Mouse (Mus musculus): ENCODE measurements at regions not wholly inside any gene's neighbourhood (a gene's known extent, or its start where the extent isn't known, plus 50 kb on each side); places are given as distances from the start of the nearest gene placed in this dataset.
A peak's percentile ranks its signal among the peaks of the same experiment; 100 is the strongest.

- TF ChIP-seq CTCF (IDR thresholded peaks at IDR 0.05; ENCODE audit: borderline replicate concordance, insufficient read depth, low read length) (no peak), POLR2A (IDR thresholded peaks at IDR 0.05; ENCODE audit: low read depth, low read length) (no peak)
- Histone ChIP-seq H3K4me1 (ENCODE audit: control insufficient read depth, insufficient read depth, low read length) (no peaks in the 10 kb centered on the region), H3K27ac (ENCODE audit: insufficient read depth, low read length) (no peak overlapping the region), H3K4me3 (ENCODE audit: insufficient read depth, low read length) (no peak overlapping the region)
Measured at GRCm38 (mm10) chr4:64260473-64260872, 213.7 kb upstream of the Tnc start.

- Histone ChIP-seq H3K27ac (ENCODE audit: insufficient read depth, low read length) (no peak overlapping the region), H3K4me3 (ENCODE audit: insufficient read depth, low read length) (no peak overlapping the region), H3K4me1 (ENCODE audit: control insufficient read depth, insufficient read depth, low read length) (no peaks in the 10 kb centered on the region)
- TF ChIP-seq POLR2A (IDR thresholded peaks at IDR 0.05; ENCODE audit: low read depth, low read length): no peak
- no peak for TF ChIP-seq CTCF (IDR thresholded peaks at IDR 0.05; ENCODE audit: borderline replicate concordance, insufficient read depth, low read length)
Measured at GRCm38 (mm10) chr4:64260188-64260444, 213.3 kb upstream of the Tnc start.

GRCm38 (mm10) chr4:64259348-64260187 lies 212.8 kb upstream of the Tnc start:
- Histone ChIP-seq H3K4me3 (ENCODE audit: insufficient read depth, low read length) (no peak overlapping the region), H3K27ac (ENCODE audit: insufficient read depth, low read length) (no peak overlapping the region), H3K4me1 (ENCODE audit: control insufficient read depth, insufficient read depth, low read length) (peaks cover 2% of the 10 kb centered on the region; the same call in 1 of the 2 replicates)
- TF ChIP-seq POLR2A (IDR thresholded peaks at IDR 0.05; ENCODE audit: low read depth, low read length) (no peak), CTCF (IDR thresholded peaks at IDR 0.05; ENCODE audit: borderline replicate concordance, insufficient read depth, low read length) (no peak)

GRCm38 (mm10) chr4:64255253-64255652 lies 208.4 kb upstream of the Tnc start:
- TF ChIP-seq CTCF (IDR thresholded peaks at IDR 0.05; ENCODE audit: borderline replicate concordance, insufficient read depth, low read length): no peak
- no peak for TF ChIP-seq POLR2A (IDR thresholded peaks at IDR 0.05; ENCODE audit: low read depth, low read length)
- peaks cover 2% of the 10 kb centered on the region; the same call in 1 of the 2 replicates for H3K4me1 ChIP-seq (ENCODE audit: control insufficient read depth, insufficient read depth, low read length)
- no peak overlapping the region for H3K4me3 ChIP-seq (ENCODE audit: insufficient read depth, low read length)
- H3K27ac ChIP-seq (ENCODE audit: insufficient read depth, low read length): no peak overlapping the region

GRCm38 (mm10) chr4:64250691-64251090 lies 203.9 kb upstream of the Tnc start:
- H3K4me1 ChIP-seq (ENCODE audit: control insufficient read depth, insufficient read depth, low read length): peaks cover 2% of the 10 kb centered on the region; the same call in 1 of the 2 replicates
- no peak overlapping the region for H3K4me3 ChIP-seq (ENCODE audit: insufficient read depth, low read length)
- no peak overlapping the region for H3K27ac ChIP-seq (ENCODE audit: insufficient read depth, low read length)
- TF ChIP-seq CTCF (IDR thresholded peaks at IDR 0.05; ENCODE audit: borderline replicate concordance, insufficient read depth, low read length): no peak
- no peak for TF ChIP-seq POLR2A (IDR thresholded peaks at IDR 0.05; ENCODE audit: low read depth, low read length)

GRCm38 (mm10) chr4:64238196-64238740 lies 191.5 kb upstream of the Tnc start:
- H3K4me3 ChIP-seq (ENCODE audit: insufficient read depth, low read length): no peak overlapping the region
- peaks cover 15% of the 10 kb centered on the region for H3K4me1 ChIP-seq (ENCODE audit: control insufficient read depth, insufficient read depth, low read length)
- TF ChIP-seq CTCF (IDR thresholded peaks at IDR 0.05; ENCODE audit: borderline replicate concordance, insufficient read depth, low read length) (no peak), POLR2A (IDR thresholded peaks at IDR 0.05; ENCODE audit: low read depth, low read length) (no peak)

GRCm38 (mm10) chr4:64235534-64235933 lies 188.7 kb upstream of the Tnc start:
- TF ChIP-seq CTCF (IDR thresholded peaks at IDR 0.05; ENCODE audit: borderline replicate concordance, insufficient read depth, low read length): no peak
- no peak for TF ChIP-seq POLR2A (IDR thresholded peaks at IDR 0.05; ENCODE audit: low read depth, low read length)
- Histone ChIP-seq H3K4me1 (ENCODE audit: control insufficient read depth, insufficient read depth, low read length) (peaks cover 12% of the 10 kb centered on the region), H3K27ac (ENCODE audit: insufficient read depth, low read length) (peak overlapping the region; percentile 60), H3K4me3 (ENCODE audit: insufficient read depth, low read length) (no peak overlapping the region)

More at GRCm38 (mm10) chr4:64238196-64238740, 191.5 kb upstream of the Tnc start:
- peak overlapping the region; percentile 32; the same call in 1 of the 2 replicates for H3K27ac ChIP-seq (ENCODE audit: insufficient read depth, low read length)

GRCm38 (mm10) chr4:64232159-64232558 lies 185.3 kb upstream of the Tnc start:
- Histone ChIP-seq H3K27ac (ENCODE audit: insufficient read depth, low read length) (peak overlapping the region; percentile 57), H3K4me3 (ENCODE audit: insufficient read depth, low read length) (no peak overlapping the region), H3K4me1 (ENCODE audit: control insufficient read depth, insufficient read depth, low read length) (peaks cover 4% of the 10 kb centered on the region; the same call in 1 of the 2 replicates)
- TF ChIP-seq CTCF (IDR thresholded peaks at IDR 0.05; ENCODE audit: borderline replicate concordance, insufficient read depth, low read length) (no peak), POLR2A (IDR thresholded peaks at IDR 0.05; ENCODE audit: low read depth, low read length) (no peak)

- TF ChIP-seq CTCF (IDR thresholded peaks at IDR 0.05; ENCODE audit: borderline replicate concordance, insufficient read depth, low read length) (no peak), POLR2A (IDR thresholded peaks at IDR 0.05; ENCODE audit: low read depth, low read length) (no peak)
- Histone ChIP-seq H3K27ac (ENCODE audit: insufficient read depth, low read length) (no peak overlapping the region), H3K4me3 (ENCODE audit: insufficient read depth, low read length) (no peak overlapping the region), H3K4me1 (ENCODE audit: control insufficient read depth, insufficient read depth, low read length) (no peaks in the 10 kb centered on the region)
Measured at GRCm38 (mm10) chr4:64228341-64228740, 181.5 kb upstream of the Tnc start.

GRCm38 (mm10) chr4:64226635-64227034 lies 179.8 kb upstream of the Tnc start:
- TF ChIP-seq CTCF (IDR thresholded peaks at IDR 0.05; ENCODE audit: borderline replicate concordance, insufficient read depth, low read length) (no peak), POLR2A (IDR thresholded peaks at IDR 0.05; ENCODE audit: low read depth, low read length) (no peak)
- Histone ChIP-seq H3K4me3 (ENCODE audit: insufficient read depth, low read length) (no peak overlapping the region), H3K4me1 (ENCODE audit: control insufficient read depth, insufficient read depth, low read length) (no peaks in the 10 kb centered on the region), H3K27ac (ENCODE audit: insufficient read depth, low read length) (no peak overlapping the region)
